Mouse (Mus musculus): ENCODE data around the gene Mettl21a.

- TF ChIP-seq EP300 (IDR thresholded peaks at IDR 0.05; ENCODE audit: low read depth) (no peak), CTCF (IDR thresholded peaks at IDR 0.05; ENCODE audit: low read depth) (no peak)
Observed at GRCm38 (mm10) chr1:64655415-64655814, 38.4 kb upstream of the Mettl21a start.
